Mouse (Mus musculus) embryonic facial prominence, embryonic 10.5 days (tissue): ENCODE data around the gene Ccnj. TPM values are rescaled to one million over a fixed set of nuclear protein-coding genes. Genes with fewer than 3 reads are reported as not detected.

ENCODE experiments used
- DNase-seq: peaks from one replicate; pipeline ENCODE4 v3.0.0-alpha.2; 2017; ENCODE audit warnings: low spot score
- H3K27ac ChIP-seq: fragments of 300-500 bp; sonication (generic); replicated peaks from 2 replicates; pipeline ENCODE4 v1.5.1; 2016; ENCODE audit warnings: mild to moderate bottlenecking
- H3K27me3 ChIP-seq: fragments of 300-500 bp; sonication (generic); replicated peaks from 2 replicates; pipeline ENCODE4 v1.6.1; 2016; ENCODE audit warnings: low read depth, mild to moderate bottlenecking; ENCODE audit not compliant: poor library complexity, severe bottlenecking
- H3K36me3 ChIP-seq: fragments of 300-500 bp; sonication (generic); replicated peaks from 2 replicates; pipeline ENCODE4 v1.6.1; 2016; ENCODE audit warnings: mild to moderate bottlenecking, moderate library complexity
- H3K4me1 ChIP-seq: fragments of 300-500 bp; sonication (generic); 2 replicates; pipeline ENCODE4 v1.6.1; 2016
- H3K4me3 ChIP-seq: fragments of 300-500 bp; sonication (generic); 2 replicates; pipeline ENCODE4 v1.5.1; 2016; ENCODE audit warnings: mild to moderate bottlenecking, moderate library complexity
- H3K9me3 ChIP-seq: fragments of 300-500 bp; sonication (generic); 2 replicates; pipeline ENCODE4 v1.6.1; 2016; ENCODE audit warnings: mild to moderate bottlenecking
- WGBS: fragments of 180-500 bp; shearing (Covaris S2); methylation state at CpG from one replicate; pipeline ENCODE4 v1.1.7; 2016; 5-methylcytosine and 5-hydroxymethylcytosine counted together
- polyA plus RNA-seq: library from polyadenylated mRNA; unstranded; fragments of >200 nt; fragmentation: Nextera tagmentation; extraction: Ambion mirVana; gene quantifications from 2 replicates; pipeline ENCODE4 v1.2.1, GENCODE M21; 2016

Gene Ccnj
- 38.7 and 40.5 TPM in 2 replicates for polyA plus RNA-seq

GRCm38 (mm10) chr19:40830703-40831415, at the start of gene Ccnj:
Gene Ccnj (plus strand): TSS chr19:40831279.
- H3K4me3 ChIP-seq, result peak within 1 kb of the TSS; percentile 88
- H3K27ac ChIP-seq, result peak within 1 kb of the TSS; percentile 98
- H3K36me3 ChIP-seq, result peaks cover 20% of the 10 kb centered on the region
- H3K9me3 ChIP-seq, result no peaks in the 10 kb centered on the region
- H3K27me3 ChIP-seq, result no peaks in the 10 kb centered on the region
- DNase-seq, result peak; percentile 95
- under 1% methylated on average over 71 of the region's 71 CpGs for WGBS
- H3K4me1 ChIP-seq, result peaks cover 37% of the 10 kb centered on the region

GRCm38 (mm10) chr19:40788004-40788714, 42.9 kb upstream of the Ccnj start:
- H3K36me3 ChIP-seq, result no peaks in the 10 kb centered on the region
- H3K27me3 ChIP-seq, result no peaks in the 10 kb centered on the region
- no peak overlapping the region for H3K4me3 ChIP-seq
- no peaks in the 10 kb centered on the region for H3K4me1 ChIP-seq
- H3K9me3 ChIP-seq, result no peaks in the 10 kb centered on the region
- WGBS, result 73% methylated on average over 15 of the region's 15 CpGs
- DNase-seq, result no peak
- H3K27ac ChIP-seq, result no peak overlapping the region

GRCm38 (mm10) chr19:40788715-40789084, 42.4 kb upstream of the Ccnj start:
- WGBS, result 90% methylated on average over 2 of the region's 2 CpGs
- no peaks in the 10 kb centered on the region for H3K36me3 ChIP-seq
- no peaks in the 10 kb centered on the region for H3K9me3 ChIP-seq
- no peak overlapping the region for H3K27ac ChIP-seq
- no peak for DNase-seq
- no peaks in the 10 kb centered on the region for H3K27me3 ChIP-seq
- H3K4me1 ChIP-seq, result no peaks in the 10 kb centered on the region
- H3K4me3 ChIP-seq, result no peak overlapping the region

- no peaks in the 10 kb centered on the region for H3K27me3 ChIP-seq
- no peaks in the 10 kb centered on the region for H3K36me3 ChIP-seq
- no peak overlapping the region for H3K4me3 ChIP-seq
- H3K4me1 ChIP-seq, result peaks cover 6% of the 10 kb centered on the region
- DNase-seq, result peak; percentile 15
- no peaks in the 10 kb centered on the region for H3K9me3 ChIP-seq
- 26% methylated on average over 7 of the region's 7 CpGs for WGBS
- no peak overlapping the region for H3K27ac ChIP-seq
Observed at GRCm38 (mm10) chr19:40805176-40805737, 25.8 kb upstream of the Ccnj start.

- H3K36me3 ChIP-seq, result no peaks in the 10 kb centered on the region
- no peaks in the 10 kb centered on the region for H3K9me3 ChIP-seq
- no peak overlapping the region for H3K27ac ChIP-seq
- peaks cover 5% of the 10 kb centered on the region for H3K4me1 ChIP-seq
- no peaks in the 10 kb centered on the region for H3K27me3 ChIP-seq
- no peak overlapping the region for H3K4me3 ChIP-seq
- WGBS, result 78% methylated on average over 7 of the region's 7 CpGs
- DNase-seq, result no peak
Observed at GRCm38 (mm10) chr19:40809858-40810257, 21.2 kb upstream of the Ccnj start.

- WGBS, result 81% methylated on average over 4 of the region's 4 CpGs
- no peak overlapping the region for H3K4me3 ChIP-seq
- H3K9me3 ChIP-seq, result no peaks in the 10 kb centered on the region
- DNase-seq, result no peak
- H3K4me1 ChIP-seq, result no peaks in the 10 kb centered on the region
- no peak overlapping the region for H3K27ac ChIP-seq
- no peaks in the 10 kb centered on the region for H3K27me3 ChIP-seq
- no peaks in the 10 kb centered on the region for H3K36me3 ChIP-seq
Observed at GRCm38 (mm10) chr19:40811840-40812239, 19.2 kb upstream of the Ccnj start.

- Histone ChIP-seq H3K4me1 (no peaks in the 10 kb centered on the region), H3K4me3 (no peak overlapping the region), H3K27ac (no peak overlapping the region), H3K27me3 (no peaks in the 10 kb centered on the region), H3K36me3 (no peaks in the 10 kb centered on the region), H3K9me3 (no peaks in the 10 kb centered on the region)
- DNase-seq, result no peak
- 79% methylated on average over 3 of the region's 3 CpGs for WGBS
Observed at GRCm38 (mm10) chr19:40812778-40813177, 18.3 kb upstream of the Ccnj start.

GRCm38 (mm10) chr19:40813385-40813784, 17.7 kb upstream of the Ccnj start:
- DNase-seq, result no peak
- Histone ChIP-seq H3K9me3 (no peaks in the 10 kb centered on the region), H3K27ac (no peak overlapping the region), H3K4me1 (no peaks in the 10 kb centered on the region), H3K4me3 (no peak overlapping the region), H3K27me3 (no peaks in the 10 kb centered on the region), H3K36me3 (no peaks in the 10 kb centered on the region)
- WGBS, result 80% methylated on average over 14 of the region's 14 CpGs

- no peaks in the 10 kb centered on the region for H3K36me3 ChIP-seq
- WGBS, result 87% methylated on average over 7 of the region's 7 CpGs
- no peak overlapping the region for H3K27ac ChIP-seq
- no peaks in the 10 kb centered on the region for H3K9me3 ChIP-seq
- no peaks in the 10 kb centered on the region for H3K4me1 ChIP-seq
- no peak for DNase-seq
- no peaks in the 10 kb centered on the region for H3K27me3 ChIP-seq
- no peak overlapping the region for H3K4me3 ChIP-seq
Observed at GRCm38 (mm10) chr19:40815645-40816183, 15.4 kb upstream of the Ccnj start.

- Histone ChIP-seq H3K4me3 (no peak overlapping the region), H3K9me3 (no peaks in the 10 kb centered on the region), H3K36me3 (no peaks in the 10 kb centered on the region), H3K27me3 (no peaks in the 10 kb centered on the region), H3K27ac (no peak overlapping the region), H3K4me1 (no peaks in the 10 kb centered on the region)
- 88% methylated on average over 6 of the region's 6 CpGs for WGBS
- no peak for DNase-seq
Observed at GRCm38 (mm10) chr19:40817901-40818532, 13.1 kb upstream of the Ccnj start.

GRCm38 (mm10) chr19:40818764-40819163, 12.3 kb upstream of the Ccnj start:
- no peaks in the 10 kb centered on the region for H3K36me3 ChIP-seq
- no peaks in the 10 kb centered on the region for H3K27me3 ChIP-seq
- 79% methylated on average over 7 of the region's 7 CpGs for WGBS
- no peaks in the 10 kb centered on the region for H3K4me1 ChIP-seq
- no peak overlapping the region for H3K27ac ChIP-seq
- no peak for DNase-seq
- H3K4me3 ChIP-seq, result no peak overlapping the region
- H3K9me3 ChIP-seq, result no peaks in the 10 kb centered on the region

GRCm38 (mm10) chr19:40821306-40821825, 9.7 kb upstream of the Ccnj start:
- 0 out of 2 replicates have a peak, but pooled peaks cover 2% of the 10 kb centered on the region for H3K4me1 ChIP-seq
- H3K27me3 ChIP-seq, result no peaks in the 10 kb centered on the region
- H3K4me3 ChIP-seq, result no peak overlapping the region
- no peaks in the 10 kb centered on the region for H3K9me3 ChIP-seq
- H3K36me3 ChIP-seq, result no peaks in the 10 kb centered on the region
- 80% methylated on average over 4 of the region's 4 CpGs for WGBS
- no peak overlapping the region for H3K27ac ChIP-seq
- no peak for DNase-seq
